In genomic region chr7:88502217-88502817, GRCm38 (mm10) we compare ENCODE assay signal across 13 mouse cellular contexts.
"Had no signal": no experiment of that assay in that cellular context is flagged by ENCODE, and none has a peak within 500 bp of the region (broad histone marks: within the 10 kb centered on the region; RNA-seq: fewer than 3 reads in every experiment).

No protein-coding gene starts in this region.

- DNase-seq: kidney, adult 8-10 months; kidney, postnatal 25 days; layer of hippocampus, adult 9-11 months; layer of hippocampus, postnatal 36 days; lung, adult 2 months; lung, postnatal 36 days; right cerebral cortex, postnatal 14 days had no signal

- H3K4me1 ChIP-seq: limb, embryonic 13.5 days; liver, embryonic 15.5 days; midbrain, embryonic 12.5 days had no signal

- H3K36me3 ChIP-seq: limb, embryonic 13.5 days; liver, embryonic 15.5 days; midbrain, embryonic 12.5 days had no signal

- H3K27ac ChIP-seq: limb, embryonic 13.5 days; liver, embryonic 15.5 days; midbrain, embryonic 12.5 days had no signal

- H3K4me3 ChIP-seq: limb, embryonic 13.5 days; liver, embryonic 15.5 days; megakaryocyte, embryonic 14.5 days; midbrain, embryonic 12.5 days had no signal

- ATAC-seq: lung, postnatal 0 days; midbrain, embryonic 16.5 days had no signal

- H3K4me2 ChIP-seq: limb, embryonic 13.5 days; liver, embryonic 15.5 days; midbrain, embryonic 12.5 days had no signal

- H3K9me3 ChIP-seq: limb, embryonic 13.5 days; liver, embryonic 15.5 days; megakaryocyte, embryonic 14.5 days; midbrain, embryonic 12.5 days had no signal

- H3K9ac ChIP-seq: limb, embryonic 13.5 days; liver, embryonic 15.5 days; midbrain, embryonic 12.5 days had no signal

- H3K27me3 ChIP-seq: limb, embryonic 13.5 days; liver, embryonic 15.5 days; megakaryocyte, embryonic 14.5 days; midbrain, embryonic 12.5 days had no signal
